Mouse (Mus musculus) lung, postnatal 10 days (tissue): Measurements from ENCODE around the gene Nt5dc3.
A peak's percentile ranks its signal among the peaks of the same experiment; 100 is the strongest.

Experiments
- DNase-seq: peaks from one replicate; pipeline ENCODE4 v3.0.0; 2021

Gene Nt5dc3

GRCm38 (mm10) chr10:86779816-86780500 lies 1.2 kb downstream of the Nt5dc3 start:
- DNase-seq, result no peak

GRCm38 (mm10) chr10:86781641-86782040 lies 2.8 kb downstream of the Nt5dc3 start:
- DNase-seq, result no peak

GRCm38 (mm10) chr10:86782656-86783055 lies 3.9 kb downstream of the Nt5dc3 start:
- no peak for DNase-seq

- DNase-seq, result no peak
Measured at GRCm38 (mm10) chr10:86783561-86783960, 4.8 kb downstream of the Nt5dc3 start.

- DNase-seq, result no peak
Measured at GRCm38 (mm10) chr10:86784126-86784675, 5.4 kb downstream of the Nt5dc3 start.

GRCm38 (mm10) chr10:86785396-86785795 lies 6.6 kb downstream of the Nt5dc3 start:
- DNase-seq, result no peak

- DNase-seq, result no peak
Measured at GRCm38 (mm10) chr10:86786083-86786482, 7.3 kb downstream of the Nt5dc3 start.

- DNase-seq, result no peak
Measured at GRCm38 (mm10) chr10:86788193-86788592, 9.4 kb downstream of the Nt5dc3 start.

GRCm38 (mm10) chr10:86789146-86789672 lies 10.4 kb downstream of the Nt5dc3 start:
- no peak for DNase-seq

GRCm38 (mm10) chr10:86791507-86792184 lies 12.8 kb downstream of the Nt5dc3 start:
- no peak for DNase-seq

- peak; percentile 64 for DNase-seq
Measured at GRCm38 (mm10) chr10:86793509-86793951, 14.7 kb downstream of the Nt5dc3 start.

- no peak for DNase-seq
Measured at GRCm38 (mm10) chr10:86794196-86794595, 15.4 kb downstream of the Nt5dc3 start.

GRCm38 (mm10) chr10:86794794-86795535 lies 16.2 kb downstream of the Nt5dc3 start:
- no peak for DNase-seq

GRCm38 (mm10) chr10:86796073-86796741 lies 17.4 kb downstream of the Nt5dc3 start:
- no peak for DNase-seq

GRCm38 (mm10) chr10:86807362-86807761 lies 28.6 kb downstream of the Nt5dc3 start:
- DNase-seq, result no peak

GRCm38 (mm10) chr10:86808013-86808758 lies 29.4 kb downstream of the Nt5dc3 start:
- no peak for DNase-seq

- no peak for DNase-seq
Measured at GRCm38 (mm10) chr10:86810000-86810399, 31.2 kb downstream of the Nt5dc3 start.

- no peak for DNase-seq
Measured at GRCm38 (mm10) chr10:86810612-86811011, 31.8 kb downstream of the Nt5dc3 start.

GRCm38 (mm10) chr10:86814292-86815131 lies 35.7 kb downstream of the Nt5dc3 start:
- DNase-seq, result no peak

- DNase-seq, result no peak
Measured at GRCm38 (mm10) chr10:86815133-86815532, 36.3 kb downstream of the Nt5dc3 start.

- peak; percentile 79 for DNase-seq
Measured at GRCm38 (mm10) chr10:86819649-86820165, 40.9 kb downstream of the Nt5dc3 start.
